Mouse (Mus musculus) myocyte (in vitro differentiated cells): ENCODE results near the gene Heatr4.
"Not testable (repeated sequence)": the region's sequence is repeated elsewhere in the genome, so short reads cannot be mapped to it uniquely, and the experiment has no call there.

Experiments used
- CEBPB ChIP-seq: IDR thresholded peaks from 2 replicates; pipeline ENCODE4 v1.6.1; 2011; ENCODE audit warnings: mild to moderate bottlenecking, moderate library complexity; ENCODE audit not compliant: poor library complexity, insufficient read depth, severe bottlenecking
- MAX ChIP-seq: IDR thresholded peaks from one replicate; pipeline ENCODE4 v1.6.1; 2011; ENCODE audit warnings: low read depth, mild to moderate bottlenecking, control low read depth
- MYOG ChIP-seq, 3 experiments: IDR thresholded peaks; one replicate each; pipeline ENCODE4 v1.6.1; 2011; ENCODE audit warnings: control low read depth in 2 of 3, low read depth in 2 of 3, mild to moderate bottlenecking in 2 of 3; ENCODE audit not compliant: insufficient read length in 2 of 3, control insufficient read depth in 1 of 3, insufficient read depth in 1 of 3
- POLR2A ChIP-seq: IDR thresholded peaks from one replicate; pipeline ENCODE4 v1.6.1; 2011; ENCODE audit warnings: low read depth, mild to moderate bottlenecking, control low read depth, moderate library complexity; ENCODE audit not compliant: insufficient read length
- POLR2AphosphoS2 ChIP-seq: IDR thresholded peaks from one replicate; pipeline ENCODE4 v1.6.1; 2011; ENCODE audit warnings: low read depth, control low read depth; ENCODE audit not compliant: insufficient read length
- SRF ChIP-seq: IDR thresholded peaks from one replicate; pipeline ENCODE4 v1.6.1; 2011; ENCODE audit warnings: low read depth; ENCODE audit not compliant: control insufficient read depth, insufficient read length
- TCF12 ChIP-seq: IDR thresholded peaks from one replicate; pipeline ENCODE4 v1.6.1; 2011; ENCODE audit warnings: mild to moderate bottlenecking, control low read depth; ENCODE audit not compliant: poor library complexity, insufficient read depth, severe bottlenecking
- TCF3 ChIP-seq: IDR thresholded peaks from one replicate; pipeline ENCODE4 v1.6.1; 2011; ENCODE audit warnings: low read depth, control low read depth; ENCODE audit not compliant: insufficient read length
- USF1 ChIP-seq: IDR thresholded peaks from one replicate; pipeline ENCODE4 v1.6.1; 2011; ENCODE audit warnings: low read depth, mild to moderate bottlenecking, control low read depth, moderate library complexity

- not testable (repeated sequence) for TF ChIP-seq TCF3; USF1; POLR2A; POLR2AphosphoS2; MYOG (IDR thresholded peaks at IDR 0.05; ENCODE audit: control insufficient read depth in 1 of 3, insufficient read depth in 1 of 3, insufficient read length in 2 of 3, low read depth in 2 of 3); TCF12; SRF; MAX; CEBPB
Measured at GRCm38 (mm10) chr12:84020528-84020927, 35.9 kb upstream of the Heatr4 start.
